Mouse (Mus musculus) embryonic facial prominence, embryonic 15.5 days (tissue): ENCODE results near the gene Gm3625. TPM values are rescaled to one million over a fixed set of nuclear protein-coding genes. Genes with fewer than 3 reads are reported as not detected.

ENCODE experiments used
- ATAC-seq: fragments of 200-750 bp; cut with Nextera tagmentation; 2 replicates; pipeline ENCODE4 v1.8.0; 2017; ENCODE audit warnings: low read depth, moderate TSS enrichment; ENCODE audit not compliant: insufficient number of reproducible peaks, low FRiP score, low TSS enrichment
- H3K27ac ChIP-seq: fragments of 300-500 bp; sonication (generic); replicated peaks from 2 replicates; pipeline ENCODE4 v1.5.1; 2015; ENCODE audit warnings: mild to moderate bottlenecking, inconsistent platforms
- H3K27me3 ChIP-seq: fragments of 300-500 bp; sonication (generic); 2 replicates; pipeline ENCODE4 v1.6.1; 2015; ENCODE audit warnings: inconsistent platforms
- H3K36me3 ChIP-seq: fragments of 300-500 bp; sonication (generic); 2 replicates; pipeline ENCODE4 v1.6.1; 2015; ENCODE audit warnings: mild to moderate bottlenecking, inconsistent platforms
- H3K4me1 ChIP-seq: fragments of 300-500 bp; sonication (generic); 2 replicates; pipeline ENCODE4 v1.6.1; 2015; ENCODE audit warnings: inconsistent platforms
- H3K4me2 ChIP-seq: fragments of 300-500 bp; sonication (generic); replicated peaks from 2 replicates; pipeline ENCODE4 v1.6.1; 2015; ENCODE audit warnings: mild to moderate bottlenecking, inconsistent platforms
- H3K4me3 ChIP-seq: fragments of 300-500 bp; sonication (generic); replicated peaks from 2 replicates; pipeline ENCODE4 v1.5.1; 2015; ENCODE audit warnings: mild to moderate bottlenecking, inconsistent platforms
- H3K9ac ChIP-seq: fragments of 300-500 bp; sonication (generic); 2 replicates; pipeline ENCODE4 v1.6.1; 2015; ENCODE audit warnings: inconsistent platforms
- H3K9me3 ChIP-seq: fragments of 300-500 bp; sonication (generic); replicated peaks from 2 replicates; pipeline ENCODE4 v1.6.1; 2016; ENCODE audit warnings: inconsistent platforms
- WGBS: fragments of 180-500 bp; shearing (Covaris S2); methylation state at CpG from one replicate; pipeline ENCODE4 v1.1.7; 2015; 5-methylcytosine and 5-hydroxymethylcytosine counted together
- polyA plus RNA-seq: library from polyadenylated mRNA; unstranded; fragments of >200 nt; fragmentation: Nextera tagmentation; extraction: Ambion mirVana; gene quantifications from 2 replicates; pipeline ENCODE4 v1.2.1, GENCODE M21; 2015

The Gm3625 gene
- polyA plus RNA-seq, result not detected in 2 replicates

DNA sequence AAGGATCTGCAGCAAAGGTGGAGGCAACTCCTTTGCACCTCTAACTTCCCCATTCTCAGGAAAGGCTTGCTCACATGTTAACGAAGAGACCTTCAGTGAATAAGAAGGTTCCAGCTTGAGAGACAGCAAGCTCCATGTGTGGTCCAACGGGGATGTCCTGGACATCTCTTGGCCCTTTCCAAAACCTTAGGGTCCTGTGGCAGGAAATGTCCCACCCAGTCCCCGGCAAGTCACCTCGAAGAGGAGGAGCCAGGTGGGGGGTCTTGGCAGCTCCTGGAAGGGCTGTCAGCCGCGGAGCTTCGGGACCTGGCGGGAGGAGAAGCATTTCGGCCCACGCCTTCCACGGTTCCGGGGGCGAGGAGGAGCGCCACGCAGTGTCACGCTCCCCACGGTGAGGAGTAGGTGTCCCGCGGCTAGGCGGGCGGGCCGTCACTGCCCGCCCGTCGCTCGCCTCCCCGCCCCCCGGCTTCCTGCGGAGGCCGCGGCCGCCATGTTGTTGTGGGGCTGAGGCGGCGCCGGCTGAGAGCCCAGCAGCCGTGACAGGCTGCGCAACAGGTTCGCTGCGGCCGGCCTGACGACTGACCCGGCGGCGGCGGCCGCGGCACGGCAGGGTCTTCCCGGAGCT, at the start of gene Gm3625, which contains the start of gene Itsn2:
Gene Gm3625, minus strand, starts transcription at position 387 of the 625 bp plus-strand sequence.
Gene Itsn2, plus strand, starts transcription at position 98 of the 625 bp plus-strand sequence.
- Histone ChIP-seq H3K27me3 (no peaks in the 10 kb centered on the region), H3K4me2 (peak within 1 kb of the TSS; percentile 67), H3K4me3 (peak within 1 kb of the TSS; percentile 93), H3K9ac (peak within 1 kb of the TSS; percentile 78), H3K27ac (peak within 1 kb of the TSS; percentile 86), H3K9me3 (no peaks in the 10 kb centered on the region), H3K36me3 (no peaks in the 10 kb centered on the region), H3K4me1 (peaks cover 16% of the 10 kb centered on the region)
- WGBS, result under 1% methylated on average over 47 of the region's 49 CpGs
- ATAC-seq, result peak; percentile 79

DNA sequence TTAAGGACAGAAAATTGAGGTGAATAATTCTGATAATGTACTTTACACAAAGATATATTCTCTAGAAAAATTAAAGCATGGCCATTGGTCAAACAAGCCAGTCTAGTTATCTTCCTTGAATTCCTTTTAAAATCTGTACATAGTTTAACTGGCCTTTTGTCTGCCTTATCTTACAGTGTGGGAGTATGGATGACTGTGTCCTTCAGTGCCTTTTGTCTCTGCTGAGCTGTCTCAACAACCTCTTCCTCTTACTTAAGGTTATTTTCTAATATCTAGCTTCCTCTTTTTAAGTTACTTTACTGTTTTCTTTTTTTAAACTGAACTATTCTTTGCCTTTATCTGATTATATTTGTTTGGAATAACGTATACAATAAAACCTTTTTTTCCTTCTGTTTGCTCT, 48.0 kb upstream of the Gm3625 start:
- Histone ChIP-seq H3K4me2 (no peak overlapping the region), H3K9ac (no peak overlapping the region), H3K27me3 (no peaks in the 10 kb centered on the region), H3K4me3 (no peak overlapping the region), H3K36me3 (peaks cover 43% of the 10 kb centered on the region), H3K27ac (no peak overlapping the region), H3K9me3 (no peaks in the 10 kb centered on the region), H3K4me1 (no peaks in the 10 kb centered on the region)
- WGBS, result 85% methylated on average over 1 of the region's 1 CpGs
- no peak for ATAC-seq

DNA sequence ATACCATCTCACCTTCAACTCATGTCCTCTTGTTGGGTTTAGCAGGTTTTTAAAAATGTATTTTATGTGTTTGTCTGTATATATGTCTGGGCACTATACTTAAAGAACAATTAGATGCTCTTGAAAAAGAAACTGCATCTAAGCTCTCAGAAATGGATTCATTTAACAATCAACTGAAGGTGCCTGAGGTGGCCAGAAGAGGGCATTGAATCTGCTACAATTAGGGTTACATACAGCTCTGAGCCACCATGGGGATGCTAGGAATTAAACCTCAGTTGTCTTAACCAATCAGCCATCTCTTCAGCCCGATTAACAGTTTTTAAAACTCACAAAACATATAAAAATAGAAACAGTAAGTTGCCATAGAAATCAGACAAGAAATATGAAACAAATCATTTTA, 45.7 kb upstream of the Gm3625 start:
- Histone ChIP-seq H3K27me3 (no peaks in the 10 kb centered on the region), H3K36me3 (peaks cover 51% of the 10 kb centered on the region), H3K27ac (no peak overlapping the region), H3K9me3 (no peaks in the 10 kb centered on the region), H3K9ac (no peak overlapping the region), H3K4me1 (no peaks in the 10 kb centered on the region), H3K4me3 (no peak overlapping the region), H3K4me2 (no peak overlapping the region)
- ATAC-seq, result no peak
- WGBS, result 88% methylated on average over 1 of the region's 1 CpGs

DNA sequence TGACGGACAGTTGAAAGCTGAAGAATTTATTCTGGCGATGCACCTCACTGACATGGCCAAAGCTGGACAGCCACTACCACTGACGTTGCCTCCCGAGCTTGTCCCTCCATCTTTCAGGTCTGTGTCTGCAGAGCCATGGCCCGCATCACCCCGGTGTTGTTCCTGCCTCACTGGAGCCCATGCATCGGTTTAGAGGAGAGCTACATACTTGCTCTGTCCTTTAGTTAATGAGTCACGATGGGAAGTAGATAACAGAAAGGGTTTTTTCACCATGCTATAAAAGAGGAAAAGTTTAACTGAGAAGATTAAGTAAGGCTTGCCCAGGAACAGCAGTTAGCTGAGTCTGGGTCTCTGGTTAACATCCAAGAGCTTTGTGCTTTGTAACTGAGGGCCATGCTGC, 40.2 kb upstream of the Gm3625 start:
- whole genome bisulfite sequencing, result 87% methylated on average over 8 of the region's 8 CpGs
- H3K36me3 ChIP-seq, result peaks cover 58% of the 10 kb centered on the region
- no peak for ATAC-seq
- H3K27ac ChIP-seq, result no peak overlapping the region
- no peak overlapping the region for H3K9ac ChIP-seq
- H3K4me2 ChIP-seq, result no peak overlapping the region
- no peak overlapping the region for H3K4me3 ChIP-seq
- H3K4me1 ChIP-seq, result no peaks in the 10 kb centered on the region
- no peaks in the 10 kb centered on the region for H3K9me3 ChIP-seq
- H3K27me3 ChIP-seq, result no peaks in the 10 kb centered on the region

DNA sequence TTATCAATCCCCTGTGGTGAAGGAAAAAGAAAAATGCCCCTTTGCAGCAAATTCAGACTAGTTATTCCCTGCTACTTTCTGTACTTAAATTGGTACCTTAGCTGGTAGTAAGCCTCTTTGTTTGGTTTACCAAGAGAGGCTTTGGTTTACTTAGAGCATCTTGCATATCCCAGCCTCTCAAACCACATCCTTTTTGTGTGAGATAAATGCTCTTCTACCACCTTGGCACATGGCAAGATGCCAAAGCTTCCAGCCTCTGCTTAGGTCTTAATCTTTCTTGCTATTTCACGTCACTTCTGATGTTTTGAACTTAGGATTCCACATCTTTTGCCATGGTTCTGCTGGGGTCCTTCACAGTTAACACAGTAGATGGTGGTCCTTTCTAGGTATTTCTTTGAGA, 31.5 kb upstream of the Gm3625 start:
- Histone ChIP-seq H3K27me3 (no peaks in the 10 kb centered on the region), H3K4me3 (no peak overlapping the region), H3K27ac (no peak overlapping the region), H3K4me1 (no peaks in the 10 kb centered on the region), H3K4me2 (no peak overlapping the region), H3K9me3 (no peaks in the 10 kb centered on the region), H3K36me3 (peaks cover 9% of the 10 kb centered on the region; the same call in 1 of the 2 replicates), H3K9ac (no peak overlapping the region)
- no peak for ATAC-seq
- WGBS, result 60% methylated on average over 1 of the region's 1 CpGs

DNA sequence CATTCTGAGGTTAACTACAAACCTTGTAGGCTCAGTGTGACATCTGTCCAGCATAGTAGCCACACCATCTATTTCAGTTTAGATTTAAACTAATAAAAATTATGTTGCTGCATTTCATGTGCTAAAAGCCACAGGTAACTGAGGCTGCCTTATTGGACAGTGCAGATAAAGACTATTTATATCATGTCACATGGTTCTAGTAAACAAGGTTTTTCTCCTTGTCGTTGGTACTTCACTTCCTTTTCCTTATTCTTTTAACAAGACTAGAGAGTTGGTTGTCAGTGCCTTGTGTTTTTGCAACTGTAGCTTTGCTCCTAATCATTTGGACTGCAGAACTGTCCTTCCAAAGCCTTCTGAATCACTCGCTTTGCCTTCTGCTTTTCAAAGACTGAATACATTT, 22.0 kb upstream of the Gm3625 start:
- Histone ChIP-seq H3K27me3 (no peaks in the 10 kb centered on the region), H3K9me3 (no peaks in the 10 kb centered on the region), H3K27ac (no peak overlapping the region), H3K4me2 (no peak overlapping the region), H3K4me3 (no peak overlapping the region), H3K4me1 (no peaks in the 10 kb centered on the region), H3K36me3 (no peaks in the 10 kb centered on the region), H3K9ac (no peak overlapping the region)
- ATAC-seq, result no peak
- WGBS, result 64% methylated on average over 2 of the region's 2 CpGs

DNA sequence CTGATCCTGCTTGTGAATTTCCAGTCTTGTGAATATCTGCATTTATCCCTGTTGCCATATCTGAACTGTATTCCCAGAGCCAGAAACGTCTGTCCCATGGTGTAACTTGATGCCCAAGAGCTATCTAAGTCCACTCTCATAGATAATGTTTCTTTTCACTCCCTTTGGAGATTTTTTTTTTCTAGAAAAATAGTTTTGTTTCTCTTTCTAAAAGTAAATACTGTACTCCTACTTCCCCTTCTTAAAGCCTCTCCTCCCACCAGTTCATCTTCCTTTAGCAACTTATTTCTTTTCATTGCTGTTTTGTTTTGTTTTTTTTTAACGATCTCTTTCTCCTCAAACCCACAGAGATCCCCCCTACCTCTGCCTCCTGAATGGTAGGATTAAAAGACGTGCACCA, 13.9 kb upstream of the Gm3625 start:
- no peaks in the 10 kb centered on the region for H3K36me3 ChIP-seq
- no peak overlapping the region for H3K9ac ChIP-seq
- WGBS, result 44% methylated on average over 3 of the region's 3 CpGs
- no peak overlapping the region for H3K27ac ChIP-seq
- H3K27me3 ChIP-seq, result no peaks in the 10 kb centered on the region
- H3K4me2 ChIP-seq, result no peak overlapping the region
- no peaks in the 10 kb centered on the region for H3K9me3 ChIP-seq
- H3K4me1 ChIP-seq, result no peaks in the 10 kb centered on the region
- H3K4me3 ChIP-seq, result no peak overlapping the region
- no peak for ATAC-seq

DNA sequence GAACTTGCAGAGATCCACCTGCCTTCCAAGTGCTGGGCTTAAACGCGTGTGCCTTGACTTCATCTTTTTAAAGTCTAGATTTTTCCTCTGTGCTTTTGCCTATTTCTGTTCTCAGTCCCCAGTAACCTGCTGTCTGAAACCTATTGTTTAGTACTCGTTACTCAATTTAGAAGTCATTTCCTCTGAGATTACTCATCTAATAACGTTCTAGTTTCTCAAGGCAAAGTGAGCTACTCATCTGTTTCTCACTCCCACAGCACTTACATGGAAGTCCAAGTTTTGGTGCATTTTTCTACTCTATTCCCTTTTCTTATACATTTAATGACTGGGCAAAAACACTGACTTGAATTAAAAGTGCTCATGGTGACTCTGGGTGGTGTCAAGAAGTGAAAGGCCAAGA, 7.0 kb upstream of the Gm3625 start:
- H3K9me3 ChIP-seq, result no peaks in the 10 kb centered on the region
- no peak overlapping the region for H3K4me3 ChIP-seq
- no peak overlapping the region for H3K27ac ChIP-seq
- H3K36me3 ChIP-seq, result no peaks in the 10 kb centered on the region
- ATAC-seq, result no peak
- 61% methylated on average over 4 of the region's 4 CpGs for WGBS
- no peak overlapping the region for H3K9ac ChIP-seq
- H3K4me1 ChIP-seq, result no peaks in the 10 kb centered on the region
- H3K4me2 ChIP-seq, result no peak overlapping the region
- H3K27me3 ChIP-seq, result no peaks in the 10 kb centered on the region

DNA sequence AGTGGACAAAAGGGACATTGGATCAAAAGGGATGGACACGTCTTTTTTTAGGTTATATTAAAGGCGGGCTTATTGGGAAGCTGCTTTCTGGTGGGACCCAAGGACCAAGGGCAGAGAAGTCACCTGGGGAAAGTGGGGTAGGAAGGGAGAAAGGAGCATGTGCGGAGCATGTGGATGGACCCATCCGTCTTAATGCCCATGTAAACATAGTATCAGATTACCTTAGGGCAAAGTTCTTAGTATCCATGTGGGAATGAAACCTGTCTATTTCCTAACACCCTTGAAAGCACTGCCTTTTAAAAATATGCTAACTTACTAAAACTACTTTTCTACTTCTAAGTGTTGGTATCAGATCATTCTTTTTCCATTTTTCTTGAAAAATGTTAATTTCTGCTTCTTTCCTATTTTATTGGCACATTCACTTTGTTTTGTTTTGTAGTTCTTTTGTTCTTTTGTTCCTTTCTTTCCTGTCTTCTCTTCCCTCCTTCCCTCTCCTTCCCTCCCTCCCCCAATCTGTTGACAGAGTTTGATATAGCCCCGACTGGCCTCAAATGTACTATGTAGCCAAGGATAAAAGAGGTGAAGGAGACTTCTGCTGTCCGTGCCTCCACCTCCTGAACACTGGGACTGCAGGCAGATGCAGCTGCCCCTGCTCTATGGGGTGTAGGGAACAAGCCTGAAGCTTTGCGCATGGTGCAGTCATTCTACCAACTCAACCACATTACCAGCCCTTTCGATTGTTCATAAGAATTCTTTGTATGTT, 6.1 kb upstream of the Gm3625 start:
- Histone ChIP-seq H3K4me2 (no peak overlapping the region), H3K4me1 (peaks cover 5% of the 10 kb centered on the region), H3K9ac (no peak overlapping the region), H3K27ac (no peak overlapping the region), H3K27me3 (no peaks in the 10 kb centered on the region), H3K9me3 (no peaks in the 10 kb centered on the region), H3K4me3 (no peak overlapping the region), H3K36me3 (no peaks in the 10 kb centered on the region)
- 66% methylated on average over 8 of the region's 8 CpGs for WGBS
- ATAC-seq, result no peak

DNA sequence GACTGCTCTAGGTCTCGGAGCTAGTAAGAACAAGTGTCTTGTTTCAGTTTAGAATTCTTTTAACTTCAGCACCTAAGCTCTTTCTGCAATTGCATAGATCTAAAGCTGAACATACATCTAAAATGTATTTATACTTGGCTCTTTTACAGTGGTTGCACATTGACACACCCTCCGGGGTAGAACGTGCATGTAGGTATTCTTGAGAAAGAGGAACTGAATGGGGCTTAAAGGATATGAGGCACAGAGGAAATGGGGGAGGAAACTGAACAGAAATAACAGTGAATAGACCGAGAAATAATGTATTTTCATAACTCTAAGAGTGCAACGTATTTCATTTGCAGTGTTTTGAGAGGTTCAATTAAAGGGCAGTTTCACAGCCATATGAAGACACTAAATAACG, 2.3 kb upstream of the Gm3625 start:
- 64% methylated on average over 6 of the region's 6 CpGs for WGBS
- Histone ChIP-seq H3K27me3 (no peaks in the 10 kb centered on the region), H3K4me1 (peaks cover 16% of the 10 kb centered on the region), H3K9ac (no peak overlapping the region), H3K4me3 (no peak overlapping the region), H3K4me2 (no peak overlapping the region), H3K9me3 (no peaks in the 10 kb centered on the region), H3K27ac (no peak overlapping the region), H3K36me3 (no peaks in the 10 kb centered on the region)
- no peak for ATAC-seq

DNA sequence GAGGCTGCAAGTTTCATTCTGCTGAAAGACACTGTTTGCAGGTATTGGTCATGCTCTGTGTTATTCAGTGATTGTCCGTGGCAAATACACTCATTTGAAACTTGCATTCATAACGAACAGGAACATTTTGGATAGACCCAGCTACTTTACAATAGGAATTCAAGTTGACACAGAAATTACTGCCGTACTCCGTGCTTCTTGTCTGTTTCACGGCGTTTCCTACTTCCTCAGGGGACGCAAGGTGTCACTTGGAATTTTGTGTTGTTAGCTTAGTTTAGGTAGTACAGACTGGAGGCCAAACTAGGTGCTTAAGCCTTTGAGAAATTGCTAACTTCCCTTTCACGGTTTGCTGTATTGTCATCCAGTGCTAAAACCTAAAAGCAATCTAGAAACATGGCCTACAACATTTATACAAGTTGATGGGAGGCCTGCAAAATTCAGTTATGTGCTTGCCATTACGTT, 1.2 kb upstream of the Gm3625 start:
- ATAC-seq, result no peak
- peak overlapping the region; percentile 93 for H3K4me3 ChIP-seq
- 48% methylated on average over 9 of the region's 9 CpGs for WGBS
- peak overlapping the region; percentile 67 for H3K4me2 ChIP-seq
- H3K4me1 ChIP-seq, result peaks cover 16% of the 10 kb centered on the region
- peak overlapping the region; percentile 78 for H3K9ac ChIP-seq
- H3K9me3 ChIP-seq, result no peaks in the 10 kb centered on the region
- peak overlapping the region; percentile 86 for H3K27ac ChIP-seq
- no peaks in the 10 kb centered on the region for H3K36me3 ChIP-seq
- no peaks in the 10 kb centered on the region for H3K27me3 ChIP-seq
